Mouse (Mus musculus) liver, embryonic 16.5 days (tissue): ENCODE data around the gene Kcnh3. TPM values are rescaled to one million over a fixed set of nuclear protein-coding genes. Genes with fewer than 3 reads are reported as not detected.
"Not testable (repeated sequence)": the region's sequence is repeated elsewhere in the genome, so short reads cannot be mapped to it uniquely, and the experiment has no call there.

Experiments
- ATAC-seq: fragments of 200-750 bp; cut with Nextera tagmentation; 2 replicates; pipeline ENCODE4 v1.8.0; 2017; ENCODE audit warnings: low read depth, mild to moderate bottlenecking, moderate number of reproducible peaks, moderate library complexity
- H3K27ac ChIP-seq: fragments of 300-500 bp; sonication (generic); 2 replicates; pipeline ENCODE4 v1.5.1; 2014; ENCODE audit warnings: mild to moderate bottlenecking, low read length
- H3K27me3 ChIP-seq: fragments of 300-500 bp; sonication (generic); 2 replicates; pipeline ENCODE4 v1.6.1; 2014; ENCODE audit warnings: low read depth, low read length, mixed read lengths; ENCODE audit not compliant: control insufficient read depth, insufficient read depth
- H3K36me3 ChIP-seq: fragments of 300-500 bp; sonication (generic); 2 replicates; pipeline ENCODE4 v1.6.1; 2014; ENCODE audit warnings: mild to moderate bottlenecking; ENCODE audit not compliant: control insufficient read depth, insufficient read depth
- H3K4me1 ChIP-seq: fragments of 300-500 bp; sonication (generic); 2 replicates; pipeline ENCODE4 v1.6.1; 2014; ENCODE audit warnings: low read depth, low read length, mixed read lengths; ENCODE audit not compliant: control insufficient read depth
- H3K4me2 ChIP-seq: fragments of 300-500 bp; sonication (generic); 2 replicates; pipeline ENCODE4 v1.6.1; 2014; ENCODE audit warnings: low read depth, low read length, mixed read lengths
- H3K4me3 ChIP-seq: fragments of 300-500 bp; sonication (generic); 2 replicates; pipeline ENCODE4 v1.5.1; 2014; ENCODE audit warnings: low read depth, mild to moderate bottlenecking, low read length
- H3K9ac ChIP-seq: fragments of 300-500 bp; sonication (generic); 2 replicates; pipeline ENCODE4 v1.6.1; 2014; ENCODE audit warnings: low read depth, low read length
- H3K9me3 ChIP-seq: fragments of 300-500 bp; sonication (generic); replicated peaks from 2 replicates; pipeline ENCODE4 v1.6.1; 2016; ENCODE audit warnings: low read length; ENCODE audit not compliant: control insufficient read depth
- WGBS: fragments of 180-500 bp; shearing (Covaris S2); extraction: QIAGEN DNeasy Blood & Tissue Kit; methylation state at CpG from one replicate; pipeline ENCODE4 v1.1.7; 2014; ENCODE audit not compliant: insufficient replicate concordance; 5-methylcytosine and 5-hydroxymethylcytosine counted together
- polyA plus RNA-seq: library from polyadenylated mRNA; unstranded; fragments of >200 nt; fragmentation: Nextera tagmentation; extraction: Ambion mirVana; gene quantifications from 2 replicates; pipeline ENCODE4 v1.2.1, GENCODE M21; 2015

The Kcnh3 gene
- polyA plus RNA-seq, 1 experiment from 2014 or later, result 0.12 TPM

DNA sequence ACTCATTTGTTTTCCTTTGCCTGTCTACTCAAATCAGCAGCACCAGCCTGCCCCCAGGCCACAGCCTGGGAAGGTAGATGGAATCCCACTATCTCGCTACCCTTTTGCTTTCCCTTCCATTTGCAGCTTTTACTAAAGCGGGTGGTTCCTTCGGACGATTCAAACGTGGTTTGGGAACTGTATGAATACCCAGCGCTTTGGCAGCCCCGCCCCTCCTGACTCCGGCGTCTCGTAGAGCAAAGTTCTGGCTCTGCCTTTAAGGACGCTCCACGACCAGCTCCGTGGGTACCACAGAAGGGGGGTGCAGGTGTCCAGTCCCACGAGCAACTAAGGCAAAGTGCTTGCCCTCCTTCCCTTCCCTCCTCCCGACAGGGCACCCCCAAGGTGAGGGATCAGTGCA, 26.4 kb downstream of the Kcnh3 start:
- Histone ChIP-seq H3K4me3 (peak overlapping the region; percentile 77), H3K4me2 (peak overlapping the region; percentile 85), H3K9ac (peak overlapping the region; percentile 55)
- not testable (repeated sequence) for H3K36me3 ChIP-seq, H3K9me3 ChIP-seq, H3K27me3 ChIP-seq, H3K27ac ChIP-seq, H3K4me1 ChIP-seq
- WGBS, result under 1% methylated on average over 14 of the region's 15 CpGs
- peak; percentile 5; the same call in 1 of the 2 replicates for ATAC-seq

GRCm38 (mm10) chr15:99251626-99252380, 27.1 kb downstream of the Kcnh3 start, which contains the start of gene Mcrs1:
TSS of gene Mcrs1 (minus strand) at chr15:99251961.
- peak; percentile 89 for ATAC-seq
- H3K36me3 ChIP-seq, result peaks cover 3% of the 10 kb centered on the region
- H3K4me2 ChIP-seq, result peak within 1 kb of the TSS; percentile 85
- peak within 1 kb of the TSS; percentile 96 for H3K27ac ChIP-seq
- H3K4me1 ChIP-seq, result peaks cover 7% of the 10 kb centered on the region
- peak within 1 kb of the TSS; percentile 76 for H3K9ac ChIP-seq
- WGBS, result under 1% methylated on average over 52 of the region's 52 CpGs
- no peaks in the 10 kb centered on the region for H3K27me3 ChIP-seq
- peak within 1 kb of the TSS; percentile 77 for H3K4me3 ChIP-seq
- H3K9me3 ChIP-seq, result no peaks in the 10 kb centered on the region

DNA sequence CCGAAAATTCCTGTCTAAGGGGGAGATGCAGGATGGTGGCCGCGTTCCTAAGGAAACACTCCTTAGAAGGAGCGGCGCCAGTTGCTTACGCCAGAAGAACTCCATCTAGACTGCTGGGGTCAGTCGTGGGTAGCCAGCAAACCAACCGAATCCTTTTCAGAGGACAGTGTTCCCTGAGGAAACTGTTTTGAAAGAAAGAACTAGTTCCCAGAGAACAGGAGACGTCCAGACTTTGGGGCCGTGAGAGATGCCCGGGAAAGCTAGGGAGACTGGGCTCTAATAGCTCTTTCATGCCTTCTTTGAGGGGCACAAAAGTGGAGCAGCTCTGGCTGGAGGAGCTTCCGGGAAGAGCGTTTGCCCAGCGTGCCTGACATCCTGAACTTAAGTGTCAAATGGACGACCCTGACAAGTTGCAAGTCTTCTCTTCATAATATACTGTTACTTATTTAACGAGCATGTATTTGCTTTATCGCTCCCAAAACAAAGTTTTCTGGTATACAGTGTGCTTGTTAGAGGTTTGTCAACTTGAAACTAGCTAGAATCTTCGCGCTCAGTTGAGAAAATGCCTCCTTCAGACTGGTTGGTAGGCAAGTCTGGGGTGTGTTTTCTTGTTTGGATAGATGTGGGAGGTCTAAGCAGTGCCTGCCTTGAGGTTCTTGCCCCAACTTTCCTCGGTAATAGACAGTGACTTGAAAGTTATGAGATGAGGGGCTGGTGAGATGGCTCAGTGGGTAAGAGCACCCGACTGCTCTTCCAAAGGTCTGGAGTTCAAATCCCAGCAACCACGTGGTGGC, 27.9 kb downstream of the Kcnh3 start:
- Histone ChIP-seq H3K9me3 (no peaks in the 10 kb centered on the region), H3K4me1 (peaks cover 7% of the 10 kb centered on the region), H3K4me2 (peak overlapping the region; percentile 85), H3K4me3 (peak overlapping the region; percentile 77), H3K36me3 (no peaks in the 10 kb centered on the region), H3K9ac (peak overlapping the region; percentile 76), H3K27ac (peak overlapping the region; percentile 96), H3K27me3 (no peaks in the 10 kb centered on the region)
- WGBS, result 3% methylated on average over 22 of the region's 22 CpGs
- ATAC-seq, result peak; percentile 5; the same call in 1 of the 2 replicates

DNA sequence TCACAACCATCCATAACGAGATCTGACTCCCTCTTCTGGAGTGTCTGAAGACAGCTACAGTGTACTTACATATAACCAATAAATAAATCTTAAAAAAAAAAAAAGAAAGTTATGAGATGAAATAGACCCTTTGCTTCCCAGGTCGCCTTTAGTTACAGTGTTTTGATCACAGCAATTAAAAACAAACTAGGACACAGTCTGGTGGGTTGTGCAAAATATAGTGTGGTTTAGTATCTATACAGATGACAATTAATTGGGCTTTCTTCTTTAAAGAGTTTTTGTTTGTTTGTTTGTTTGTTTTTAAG, 28.5 kb downstream of the Kcnh3 start:
- H3K36me3 ChIP-seq, ATAC-seq, H3K27me3 ChIP-seq, H3K27ac ChIP-seq, H3K9me3 ChIP-seq, H3K9ac ChIP-seq, H3K4me1 ChIP-seq, H3K4me3 ChIP-seq: not testable (repeated sequence)
- H3K4me2 ChIP-seq, result peak overlapping the region; percentile 85
- WGBS, result 41% methylated on average over 2 of the region's 2 CpGs

DNA sequence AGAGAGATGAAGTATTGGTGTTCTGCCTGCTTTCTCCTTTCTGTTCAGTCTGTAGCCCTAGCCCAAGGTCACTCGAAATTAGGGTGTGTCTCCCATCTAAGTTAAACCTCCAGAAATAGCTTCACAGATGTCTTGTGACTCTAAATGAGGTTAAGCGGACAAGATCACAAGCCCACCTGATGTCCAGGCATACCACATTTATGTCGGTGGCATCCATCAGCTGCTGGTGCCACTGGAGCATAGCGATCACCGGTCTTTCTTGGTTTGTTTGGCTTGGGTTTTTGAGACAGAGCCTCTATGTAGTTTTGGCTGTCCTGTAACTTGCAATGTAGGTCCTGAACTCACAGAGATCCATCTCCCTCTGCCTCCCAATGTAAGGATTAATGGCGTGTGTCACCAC, 29.1 kb downstream of the Kcnh3 start:
- H3K9ac ChIP-seq, result no peak overlapping the region
- H3K27ac ChIP-seq, result no peak overlapping the region
- WGBS, result 75% methylated on average over 6 of the region's 6 CpGs
- no peaks in the 10 kb centered on the region for H3K27me3 ChIP-seq
- ATAC-seq, result no peak
- no peaks in the 10 kb centered on the region for H3K9me3 ChIP-seq
- H3K36me3 ChIP-seq, result no peaks in the 10 kb centered on the region
- H3K4me2 ChIP-seq, result no peak overlapping the region
- no peak overlapping the region for H3K4me3 ChIP-seq
- peaks cover 7% of the 10 kb centered on the region for H3K4me1 ChIP-seq

GRCm38 (mm10) chr15:99254477-99255005, 29.9 kb downstream of the Kcnh3 start:
- no peak for ATAC-seq
- no peak overlapping the region for H3K4me3 ChIP-seq
- 55% methylated on average over 2 of the region's 2 CpGs for WGBS
- no peaks in the 10 kb centered on the region for H3K9me3 ChIP-seq
- no peaks in the 10 kb centered on the region for H3K36me3 ChIP-seq
- peak overlapping the region; percentile 45 for H3K27ac ChIP-seq
- H3K27me3 ChIP-seq, result no peaks in the 10 kb centered on the region
- H3K4me1 ChIP-seq, result peaks cover 7% of the 10 kb centered on the region
- H3K9ac ChIP-seq, result no peak overlapping the region
- H3K4me2 ChIP-seq, result no peak overlapping the region

DNA sequence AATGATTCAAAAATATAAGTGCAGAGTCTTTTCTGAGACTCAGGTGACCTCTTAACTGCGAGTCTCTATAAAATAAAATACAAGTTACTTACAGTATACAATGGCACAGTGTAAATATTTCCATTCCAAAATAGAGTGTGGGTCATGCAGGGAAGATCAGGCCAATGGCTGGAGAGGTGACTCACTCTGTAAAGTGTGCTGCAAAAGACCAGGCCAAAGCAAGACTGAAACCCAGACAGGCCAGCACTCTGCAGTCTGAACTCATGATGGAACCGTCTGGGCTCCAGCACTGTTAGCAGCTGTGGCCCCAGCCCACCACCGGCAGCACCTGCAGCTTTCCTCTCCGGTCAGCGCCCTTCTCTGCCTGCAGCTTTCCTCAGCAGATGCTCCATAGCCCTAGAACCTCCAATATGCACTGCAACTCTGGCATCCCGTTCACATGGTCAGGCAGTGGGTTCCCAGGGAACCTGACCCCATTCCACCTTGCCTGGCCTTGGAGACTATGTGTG, 30.6 kb downstream of the Kcnh3 start:
- no peak overlapping the region for H3K9ac ChIP-seq
- ATAC-seq, result no peak
- 78% methylated on average over 6 of the region's 6 CpGs for WGBS
- no peak overlapping the region for H3K4me3 ChIP-seq
- H3K36me3 ChIP-seq, result no peaks in the 10 kb centered on the region
- H3K9me3 ChIP-seq, result no peaks in the 10 kb centered on the region
- no peaks in the 10 kb centered on the region for H3K27me3 ChIP-seq
- H3K4me2 ChIP-seq, result no peak overlapping the region
- H3K4me1 ChIP-seq, result peaks cover 10% of the 10 kb centered on the region
- no peak overlapping the region for H3K27ac ChIP-seq

DNA sequence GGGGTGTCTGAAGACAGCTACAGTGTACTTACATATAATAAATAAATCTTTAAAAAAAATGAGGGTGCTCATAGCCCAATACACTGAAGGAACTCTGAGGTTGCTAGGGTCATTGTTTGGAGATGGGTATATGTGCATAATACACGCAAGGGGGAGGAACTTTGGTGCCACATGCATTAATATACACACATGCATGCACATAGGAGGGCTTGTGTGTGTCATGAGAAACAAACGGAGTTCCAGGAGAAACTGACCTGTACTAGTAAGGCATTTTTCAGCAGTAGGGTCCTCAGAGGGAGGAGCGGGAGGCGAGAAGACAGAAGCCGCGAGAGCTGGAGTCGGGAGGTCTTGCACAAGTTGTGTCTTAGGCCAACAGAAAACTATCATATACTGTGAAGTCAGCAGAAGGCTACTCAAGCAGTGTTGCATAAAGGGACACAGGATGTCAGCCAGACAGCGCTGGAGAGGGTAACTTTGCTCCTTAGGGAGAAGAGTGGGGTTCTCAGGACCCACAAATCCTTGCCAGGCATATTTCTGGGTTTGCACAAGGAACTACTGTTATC, 34.6 kb downstream of the Kcnh3 start:
- no peak overlapping the region for H3K9ac ChIP-seq
- peaks cover 10% of the 10 kb centered on the region for H3K4me1 ChIP-seq
- no peaks in the 10 kb centered on the region for H3K27me3 ChIP-seq
- H3K4me2 ChIP-seq, result peak overlapping the region; percentile 30
- H3K36me3 ChIP-seq, result no peaks in the 10 kb centered on the region
- H3K9me3 ChIP-seq, result no peaks in the 10 kb centered on the region
- H3K27ac ChIP-seq, result no peak overlapping the region
- 53% methylated on average over 8 of the region's 8 CpGs for WGBS
- H3K4me3 ChIP-seq, result no peak overlapping the region
- peak; percentile 45 for ATAC-seq
